Mouse (Mus musculus) intestine, embryonic 14.5 days (tissue): ENCODE data around the gene Prom2. TPM values are rescaled to one million over a fixed set of nuclear protein-coding genes. Genes with fewer than 3 reads are reported as not detected.

Experiments used
- ATAC-seq: fragments of 200-750 bp; cut with Nextera tagmentation; replicated peaks from 2 replicates; pipeline ENCODE4 v1.8.0; 2017; ENCODE audit warnings: low read depth, moderate number of reproducible peaks, moderate TSS enrichment, moderate library complexity; ENCODE audit not compliant: low FRiP score, low TSS enrichment
- DNase-seq: peaks from one replicate; pipeline ENCODE4 v3.0.0-alpha.2; 2018; ENCODE audit warnings: low spot score
- H3K27ac ChIP-seq: fragments of 300-500 bp; sonication (generic); 2 replicates; pipeline ENCODE4 v1.5.1; 2014; ENCODE audit warnings: low read depth, mild to moderate bottlenecking, control low read depth
- H3K27me3 ChIP-seq: fragments of 300-500 bp; sonication (generic); replicated peaks from 2 replicates; pipeline ENCODE4 v1.6.1; 2014; ENCODE audit warnings: low read length, control low read depth; ENCODE audit not compliant: control insufficient read depth, insufficient read depth
- H3K36me3 ChIP-seq: fragments of 300-500 bp; sonication (generic); 2 replicates; pipeline ENCODE4 v1.6.1; 2014; ENCODE audit warnings: low read length, control low read depth; ENCODE audit not compliant: control insufficient read depth, insufficient read depth
- H3K4me1 ChIP-seq: fragments of 300-500 bp; sonication (generic); replicated peaks from 2 replicates; pipeline ENCODE4 v1.6.1; 2014; ENCODE audit warnings: low read length, control low read depth, mixed read lengths; ENCODE audit not compliant: control insufficient read depth, insufficient read depth
- H3K4me2 ChIP-seq: fragments of 300-500 bp; sonication (generic); 2 replicates; pipeline ENCODE4 v1.6.1; 2014; ENCODE audit warnings: low read length
- H3K4me3 ChIP-seq: fragments of 300-500 bp; sonication (generic); 2 replicates; pipeline ENCODE4 v1.5.1; 2014; ENCODE audit warnings: low read depth, low read length, control low read depth, mixed read lengths
- H3K9ac ChIP-seq: fragments of 300-500 bp; sonication (generic); 2 replicates; pipeline ENCODE4 v1.6.1; 2014; ENCODE audit warnings: mild to moderate bottlenecking, low read length
- H3K9me3 ChIP-seq: fragments of 300-500 bp; sonication (generic); 2 replicates; pipeline ENCODE4 v1.6.1; 2016; ENCODE audit warnings: low read length, control low read depth; ENCODE audit not compliant: control insufficient read depth
- WGBS: fragments of 180-500 bp; shearing (Covaris S2); extraction: QIAGEN DNeasy Blood & Tissue Kit; methylation state at CpG from one replicate; pipeline ENCODE4 v1.1.7; 2014; 5-methylcytosine and 5-hydroxymethylcytosine counted together
- polyA plus RNA-seq: library from polyadenylated mRNA; unstranded; fragments of >200 nt; fragmentation: Nextera tagmentation; extraction: Ambion mirVana; gene quantifications from 2 replicates; pipeline ENCODE4 v1.2.1, GENCODE M21; 2014

Gene Prom2
- polyA plus RNA-seq, 1 experiment from 2014 or later: 1.1 TPM

- Histone ChIP-seq H3K27me3 (no peaks in the 10 kb centered on the region), H3K36me3 (no peaks in the 10 kb centered on the region), H3K9ac (no peak overlapping the region), H3K4me3 (0 out of 2 replicates have a peak overlapping the region, but pooled peaks have one; percentile 34), H3K27ac (no peak overlapping the region), H3K9me3 (no peaks in the 10 kb centered on the region), H3K4me1 (peaks cover 15% of the 10 kb centered on the region; the same call in 1 of the 2 replicates), H3K4me2 (no peak overlapping the region; the same call in 1 of the 2 replicates)
- no peak for ATAC-seq
- DNase-seq: no peak
Measured at GRCm38 (mm10) chr2:127520123-127520522, 21.1 kb downstream of the Prom2 start.

GRCm38 (mm10) chr2:127519308-127519707, 22.0 kb downstream of the Prom2 start:
- no peaks in the 10 kb centered on the region for H3K36me3 ChIP-seq
- H3K4me3 ChIP-seq: no peak overlapping the region
- no peak overlapping the region for H3K27ac ChIP-seq
- no peaks in the 10 kb centered on the region for H3K27me3 ChIP-seq
- no peak overlapping the region for H3K4me2 ChIP-seq
- DNase-seq (no peak), ATAC-seq (no peak)
- H3K4me1 ChIP-seq: peaks cover 15% of the 10 kb centered on the region; the same call in 1 of the 2 replicates
- H3K9ac ChIP-seq: no peak overlapping the region
- 75% methylated on average over 5 of the region's 5 CpGs for WGBS
- no peaks in the 10 kb centered on the region for H3K9me3 ChIP-seq

GRCm38 (mm10) chr2:127518831-127519230, 22.4 kb downstream of the Prom2 start:
- no peak for ATAC-seq
- H3K27ac ChIP-seq: no peak overlapping the region

GRCm38 (mm10) chr2:127518273-127518672, 23.0 kb downstream of the Prom2 start:
- Histone ChIP-seq H3K27me3 (no peaks in the 10 kb centered on the region), H3K27ac (no peak overlapping the region), H3K4me2 (no peak overlapping the region), H3K4me1 (peaks cover 15% of the 10 kb centered on the region; the same call in 1 of the 2 replicates), H3K4me3 (no peak overlapping the region), H3K36me3 (no peaks in the 10 kb centered on the region), H3K9me3 (no peaks in the 10 kb centered on the region), H3K9ac (no peak overlapping the region)
- DNase-seq (no peak), ATAC-seq (no peak)
- WGBS: 45% methylated on average over 3 of the region's 3 CpGs

More at GRCm38 (mm10) chr2:127518831-127519230, 22.4 kb downstream of the Prom2 start:
- Histone ChIP-seq H3K4me2 (no peak overlapping the region), H3K27me3 (no peaks in the 10 kb centered on the region), H3K9me3 (no peaks in the 10 kb centered on the region), H3K9ac (no peak overlapping the region), H3K4me3 (no peak overlapping the region), H3K4me1 (peaks cover 15% of the 10 kb centered on the region; the same call in 1 of the 2 replicates), H3K36me3 (no peaks in the 10 kb centered on the region)
- DNase-seq: no peak
- 68% methylated on average over 3 of the region's 3 CpGs for WGBS

GRCm38 (mm10) chr2:127517081-127517480, 24.2 kb downstream of the Prom2 start:
- no peaks in the 10 kb centered on the region for H3K36me3 ChIP-seq
- no peak overlapping the region for H3K27ac ChIP-seq
- H3K9ac ChIP-seq: no peak overlapping the region
- no peak overlapping the region for H3K4me3 ChIP-seq
- H3K9me3 ChIP-seq: no peaks in the 10 kb centered on the region
- WGBS: 70% methylated on average over 8 of the region's 8 CpGs
- no peaks in the 10 kb centered on the region for H3K27me3 ChIP-seq
- DNase-seq (no peak), ATAC-seq (no peak)
- H3K4me2 ChIP-seq: no peak overlapping the region
- H3K4me1 ChIP-seq: peaks cover 14% of the 10 kb centered on the region; the same call in 1 of the 2 replicates

- no peaks in the 10 kb centered on the region for H3K36me3 ChIP-seq
- no peak for ATAC-seq
Measured at GRCm38 (mm10) chr2:127514380-127515124, 26.7 kb downstream of the Prom2 start.

GRCm38 (mm10) chr2:127513244-127513643, 28.0 kb downstream of the Prom2 start:
- no peak overlapping the region for H3K27ac ChIP-seq
- H3K27me3 ChIP-seq: no peaks in the 10 kb centered on the region
- no peak overlapping the region for H3K4me3 ChIP-seq
- WGBS: 42% methylated on average over 3 of the region's 3 CpGs
- H3K36me3 ChIP-seq: no peaks in the 10 kb centered on the region
- H3K4me1 ChIP-seq: no peaks in the 10 kb centered on the region
- H3K9me3 ChIP-seq: no peaks in the 10 kb centered on the region
- no peak overlapping the region for H3K4me2 ChIP-seq
- no peak overlapping the region for H3K9ac ChIP-seq
- ATAC-seq (no peak), DNase-seq (no peak)

More at GRCm38 (mm10) chr2:127514380-127515124, 26.7 kb downstream of the Prom2 start:
- no peak overlapping the region for H3K4me2 ChIP-seq
- no peak for DNase-seq
- H3K9me3 ChIP-seq: no peaks in the 10 kb centered on the region
- no peak overlapping the region for H3K27ac ChIP-seq
- WGBS: 73% methylated on average over 9 of the region's 9 CpGs
- no peaks in the 10 kb centered on the region for H3K27me3 ChIP-seq
- H3K4me3 ChIP-seq: no peak overlapping the region
- H3K4me1 ChIP-seq: no peaks in the 10 kb centered on the region
- H3K9ac ChIP-seq: no peak overlapping the region

- H3K4me2 ChIP-seq: no peak overlapping the region
- no peaks in the 10 kb centered on the region for H3K36me3 ChIP-seq
- H3K27ac ChIP-seq: no peak overlapping the region
- DNase-seq (no peak), ATAC-seq (no peak)
- H3K4me3 ChIP-seq: no peak overlapping the region
- H3K9me3 ChIP-seq: no peaks in the 10 kb centered on the region
- no peak overlapping the region for H3K9ac ChIP-seq
- 25% methylated on average over 4 of the region's 4 CpGs for WGBS
- no peaks in the 10 kb centered on the region for H3K27me3 ChIP-seq
- H3K4me1 ChIP-seq: 0 out of 2 replicates have a peak, but pooled peaks cover 2% of the 10 kb centered on the region
Measured at GRCm38 (mm10) chr2:127511426-127511825, 29.8 kb downstream of the Prom2 start.
